Mouse (Mus musculus): ENCODE data around the gene Gdf11. TPM values are rescaled to one million over a fixed set of nuclear protein-coding genes. Genes with fewer than 3 reads are reported as not detected.

Gene Gdf11
- polyA plus RNA-seq, 1 experiment from 2014 or later: 3.0 TPM

DNA sequence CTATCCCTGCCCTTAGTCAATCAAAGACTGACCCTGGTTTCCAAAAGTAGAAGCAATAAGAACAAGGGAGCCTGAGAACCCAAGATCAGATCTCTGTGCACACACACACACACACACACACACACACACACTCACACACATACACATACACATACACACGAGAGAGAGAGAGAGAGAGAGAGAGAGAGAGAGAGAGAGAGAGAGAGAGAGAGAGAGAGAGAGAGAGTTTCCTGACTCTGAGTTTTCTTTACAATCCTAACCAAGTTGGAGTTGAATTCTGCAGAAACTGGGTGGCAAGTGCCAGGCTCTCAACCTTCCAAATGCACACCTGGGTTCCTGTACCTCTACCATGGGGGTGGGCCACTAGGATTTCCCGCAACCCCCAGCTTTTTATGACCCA, 1.7 kb downstream of the Gdf11 start:
- H3K4me1 ChIP-seq (replicated peaks; ENCODE audit: control insufficient read depth, insufficient read depth, low read length): peaks cover 19% of the 10 kb centered on the region
- 29% methylated on average over 2 of the region's 2 CpGs for WGBS
- peak overlapping the region; percentile 79; the same call in 1 of the 2 replicates for H3K4me3 ChIP-seq (ENCODE audit: low read length)
- peak overlapping the region; percentile 96 for H3K4me2 ChIP-seq (ENCODE audit: low read depth, low read length)
- no peak overlapping the region; the same call in 1 of the 2 replicates for H3K9ac ChIP-seq (ENCODE audit: low read length)
- H3K9me3 ChIP-seq (ENCODE audit: control insufficient read depth, low read length): no peaks in the 10 kb centered on the region
- ATAC-seq (ENCODE audit: low read depth): no peak
- no peaks in the 10 kb centered on the region for H3K36me3 ChIP-seq (ENCODE audit: control insufficient read depth, insufficient read depth, low read length)
- peaks cover 7% of the 10 kb centered on the region; the same call in 1 of the 2 replicates for H3K27me3 ChIP-seq (ENCODE audit: control insufficient read depth, insufficient read depth, low read depth, low read length)
- no peak overlapping the region for H3K27ac ChIP-seq (ENCODE audit: low read length)

- no peak overlapping the region for H3K27ac ChIP-seq (ENCODE audit: low read length)
- H3K4me2 ChIP-seq (ENCODE audit: low read depth, low read length): peak overlapping the region; percentile 51
- H3K9ac ChIP-seq (ENCODE audit: low read length): peak overlapping the region; percentile 57
- peak overlapping the region; percentile 35 for H3K4me3 ChIP-seq (ENCODE audit: low read length)
- no peaks in the 10 kb centered on the region for H3K36me3 ChIP-seq (ENCODE audit: control insufficient read depth, insufficient read depth, low read length)
- ATAC-seq (ENCODE audit: low read depth): peak; percentile 30
- 4% methylated on average over 7 of the region's 7 CpGs for WGBS
- peaks cover 19% of the 10 kb centered on the region for H3K4me1 ChIP-seq (replicated peaks; ENCODE audit: control insufficient read depth, insufficient read depth, low read length)
- H3K27me3 ChIP-seq (ENCODE audit: control insufficient read depth, insufficient read depth, low read depth, low read length): peaks cover 4% of the 10 kb centered on the region; the same call in 1 of the 2 replicates
- no peaks in the 10 kb centered on the region for H3K9me3 ChIP-seq (ENCODE audit: control insufficient read depth, low read length)
These were observed 2.3 kb downstream of the Gdf11 start for GRCm38 (mm10) chr10:128888941-128889827.

GRCm38 (mm10) chr10:128882067-128882466, 9.5 kb downstream of the Gdf11 start:
- H3K36me3 ChIP-seq (ENCODE audit: control insufficient read depth, insufficient read depth, low read length): peaks cover 9% of the 10 kb centered on the region
- ATAC-seq (ENCODE audit: low read depth): no peak
- H3K4me3 ChIP-seq (ENCODE audit: low read length): no peak overlapping the region
- H3K4me2 ChIP-seq (ENCODE audit: low read depth, low read length): no peak overlapping the region
- H3K27me3 ChIP-seq (ENCODE audit: control insufficient read depth, insufficient read depth, low read depth, low read length): no peaks in the 10 kb centered on the region
- no peaks in the 10 kb centered on the region for H3K4me1 ChIP-seq (replicated peaks; ENCODE audit: control insufficient read depth, insufficient read depth, low read length)
- no peak overlapping the region for H3K9ac ChIP-seq (ENCODE audit: low read length)
- H3K27ac ChIP-seq (ENCODE audit: low read length): no peak overlapping the region
- WGBS: 87% methylated on average over 5 of the region's 5 CpGs
- H3K9me3 ChIP-seq (ENCODE audit: control insufficient read depth, low read length): no peaks in the 10 kb centered on the region

DNA sequence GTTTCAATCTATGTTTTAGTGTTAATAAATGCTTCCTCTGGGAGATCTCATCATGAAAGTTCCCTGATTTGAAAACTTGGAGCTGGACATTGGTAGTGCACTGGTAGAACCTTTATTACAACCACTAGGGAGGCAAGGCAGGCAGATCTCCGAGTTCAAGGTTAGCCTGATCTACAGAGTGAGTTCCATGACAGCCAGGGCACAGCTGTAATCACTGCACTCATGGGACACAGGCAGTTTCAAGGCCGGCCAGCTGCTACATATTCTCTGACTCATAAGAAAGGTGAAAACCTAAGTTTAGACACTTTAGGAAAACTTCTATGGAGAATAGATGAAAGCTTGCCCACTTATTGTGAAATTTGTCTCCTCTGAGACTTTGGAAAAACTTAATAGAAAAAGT, 12.7 kb downstream of the Gdf11 start:
- H3K9me3 ChIP-seq (ENCODE audit: control insufficient read depth, low read length): no peaks in the 10 kb centered on the region
- H3K9ac ChIP-seq (ENCODE audit: low read length): no peak overlapping the region
- no peak overlapping the region for H3K4me3 ChIP-seq (ENCODE audit: low read length)
- no peak overlapping the region for H3K4me2 ChIP-seq (ENCODE audit: low read depth, low read length)
- H3K36me3 ChIP-seq (ENCODE audit: control insufficient read depth, insufficient read depth, low read length): peaks cover 15% of the 10 kb centered on the region
- H3K4me1 ChIP-seq (replicated peaks; ENCODE audit: control insufficient read depth, insufficient read depth, low read length): no peaks in the 10 kb centered on the region
- no peak for ATAC-seq (ENCODE audit: low read depth)
- 90% methylated on average over 2 of the region's 2 CpGs for WGBS
- H3K27ac ChIP-seq (ENCODE audit: low read length): no peak overlapping the region
- H3K27me3 ChIP-seq (ENCODE audit: control insufficient read depth, insufficient read depth, low read depth, low read length): no peaks in the 10 kb centered on the region

DNA sequence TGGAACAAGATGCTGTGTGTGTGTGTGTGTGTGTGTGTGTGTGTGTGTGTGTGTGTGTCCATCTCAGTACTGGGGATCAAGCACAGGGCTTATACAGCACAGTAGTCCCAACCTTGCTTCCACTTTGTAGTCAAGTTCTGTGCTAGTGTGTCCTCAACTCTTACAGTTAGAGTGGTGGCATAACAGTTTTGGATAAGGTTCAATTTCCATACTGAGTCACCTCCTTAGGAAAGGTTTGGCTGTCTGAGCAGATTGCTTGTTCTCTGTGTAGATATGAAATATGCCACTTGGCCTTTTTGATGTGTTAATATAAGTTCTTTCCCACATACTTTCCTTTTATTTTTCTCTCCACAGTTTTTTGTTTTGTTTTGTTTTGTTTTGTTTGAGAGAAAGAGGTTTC, 13.2 kb downstream of the Gdf11 start:
- Histone ChIP-seq H3K9ac (ENCODE audit: low read length) (no peak overlapping the region), H3K36me3 (ENCODE audit: control insufficient read depth, insufficient read depth, low read length) (peaks cover 20% of the 10 kb centered on the region)
- no peak for ATAC-seq (ENCODE audit: low read depth)

GRCm38 (mm10) chr10:128870341-128870740, 21.2 kb downstream of the Gdf11 start:
- no peak overlapping the region for H3K4me3 ChIP-seq (ENCODE audit: low read length)
- peaks cover 38% of the 10 kb centered on the region for H3K36me3 ChIP-seq (ENCODE audit: control insufficient read depth, insufficient read depth, low read length)
- no peaks in the 10 kb centered on the region for H3K4me1 ChIP-seq (replicated peaks; ENCODE audit: control insufficient read depth, insufficient read depth, low read length)
- no peak overlapping the region for H3K27ac ChIP-seq (ENCODE audit: low read length)
- WGBS: 80% methylated on average over 3 of the region's 3 CpGs
- no peaks in the 10 kb centered on the region for H3K9me3 ChIP-seq (ENCODE audit: control insufficient read depth, low read length)
- no peaks in the 10 kb centered on the region for H3K27me3 ChIP-seq (ENCODE audit: control insufficient read depth, insufficient read depth, low read depth, low read length)
- no peak for ATAC-seq (ENCODE audit: low read depth)
- no peak overlapping the region for H3K4me2 ChIP-seq (ENCODE audit: low read depth, low read length)
- H3K9ac ChIP-seq (ENCODE audit: low read length): no peak overlapping the region

More for the DNA sequence above, 13.2 kb downstream of the Gdf11 start:
- Histone ChIP-seq H3K4me1 (replicated peaks; ENCODE audit: control insufficient read depth, insufficient read depth, low read length) (no peaks in the 10 kb centered on the region), H3K9me3 (ENCODE audit: control insufficient read depth, low read length) (no peaks in the 10 kb centered on the region), H3K4me3 (ENCODE audit: low read length) (no peak overlapping the region), H3K27ac (ENCODE audit: low read length) (no peak overlapping the region), H3K4me2 (ENCODE audit: low read depth, low read length) (no peak overlapping the region), H3K27me3 (ENCODE audit: control insufficient read depth, insufficient read depth, low read depth, low read length) (no peaks in the 10 kb centered on the region)

- Histone ChIP-seq H3K4me3 (ENCODE audit: low read length) (no peak overlapping the region), H3K9me3 (ENCODE audit: control insufficient read depth, low read length) (no peaks in the 10 kb centered on the region), H3K27me3 (ENCODE audit: control insufficient read depth, insufficient read depth, low read depth, low read length) (no peaks in the 10 kb centered on the region), H3K4me1 (replicated peaks; ENCODE audit: control insufficient read depth, insufficient read depth, low read length) (no peaks in the 10 kb centered on the region), H3K27ac (ENCODE audit: low read length) (no peak overlapping the region), H3K36me3 (ENCODE audit: control insufficient read depth, insufficient read depth, low read length) (peaks cover 27% of the 10 kb centered on the region), H3K9ac (ENCODE audit: low read length) (no peak overlapping the region), H3K4me2 (ENCODE audit: low read depth, low read length) (no peak overlapping the region)
- 96% methylated on average over 1 of the region's 1 CpGs for WGBS
- no peak for ATAC-seq (ENCODE audit: low read depth)
These were observed 25.0 kb downstream of the Gdf11 start for GRCm38 (mm10) chr10:128866518-128866917.

GRCm38 (mm10) chr10:128866042-128866441, 25.5 kb downstream of the Gdf11 start:
- Histone ChIP-seq H3K9me3 (ENCODE audit: control insufficient read depth, low read length) (no peaks in the 10 kb centered on the region), H3K27ac (ENCODE audit: low read length) (no peak overlapping the region), H3K4me2 (ENCODE audit: low read depth, low read length) (no peak overlapping the region), H3K27me3 (ENCODE audit: control insufficient read depth, insufficient read depth, low read depth, low read length) (no peaks in the 10 kb centered on the region), H3K9ac (ENCODE audit: low read length) (no peak overlapping the region), H3K4me3 (ENCODE audit: low read length) (no peak overlapping the region), H3K4me1 (replicated peaks; ENCODE audit: control insufficient read depth, insufficient read depth, low read length) (no peaks in the 10 kb centered on the region), H3K36me3 (ENCODE audit: control insufficient read depth, insufficient read depth, low read length) (peaks cover 25% of the 10 kb centered on the region)
- ATAC-seq (ENCODE audit: low read depth): no peak
- 79% methylated on average over 3 of the region's 3 CpGs for WGBS

- no peak for ATAC-seq (ENCODE audit: low read depth)
- no peak overlapping the region for H3K4me2 ChIP-seq (ENCODE audit: low read depth, low read length)
- peaks cover 17% of the 10 kb centered on the region for H3K36me3 ChIP-seq (ENCODE audit: control insufficient read depth, insufficient read depth, low read length)
- no peak overlapping the region for H3K27ac ChIP-seq (ENCODE audit: low read length)
- H3K4me3 ChIP-seq (ENCODE audit: low read length): no peak overlapping the region
- H3K9me3 ChIP-seq (ENCODE audit: control insufficient read depth, low read length): no peaks in the 10 kb centered on the region
- no peak overlapping the region for H3K9ac ChIP-seq (ENCODE audit: low read length)
- H3K27me3 ChIP-seq (ENCODE audit: control insufficient read depth, insufficient read depth, low read depth, low read length): no peaks in the 10 kb centered on the region
- no peaks in the 10 kb centered on the region for H3K4me1 ChIP-seq (replicated peaks; ENCODE audit: control insufficient read depth, insufficient read depth, low read length)
These were observed 30.3 kb downstream of the Gdf11 start for GRCm38 (mm10) chr10:128861176-128861575.
